Mouse (Mus musculus): Measurements from ENCODE around the gene Fignl1. TPM values are rescaled to one million over a fixed set of nuclear protein-coding genes. Genes with fewer than 3 reads are reported as not detected.

Fignl1 gene
- polyA plus RNA-seq, 1 experiment from 2014 or later = 27.8 TPM

DNA sequence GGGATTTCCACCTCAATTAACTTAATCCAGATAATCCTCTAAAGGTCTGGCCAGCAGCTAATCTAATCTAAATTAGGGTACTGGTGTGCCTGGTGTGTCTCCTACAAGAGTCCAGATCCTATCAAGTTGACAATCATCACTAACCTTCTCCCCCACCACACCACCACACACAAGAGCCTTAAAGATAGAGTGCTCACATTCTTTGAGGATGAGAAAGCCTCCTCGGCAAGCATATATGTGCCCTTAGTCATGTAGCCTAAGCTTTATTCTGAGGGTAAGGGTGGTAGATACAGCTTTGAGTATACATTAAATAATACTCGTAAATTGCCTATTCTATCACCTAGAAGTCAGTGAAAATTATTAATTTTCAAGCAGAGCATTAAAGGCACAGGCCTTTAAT is 32.0 kb upstream of the Fignl1 start:
- H3K4me3 ChIP-seq (replicated peaks; ENCODE audit: low read depth, low read length) = no peak overlapping the region
- no peak overlapping the region for H3K9ac ChIP-seq (ENCODE audit: low read depth, low read length)
- no peak overlapping the region for H3K4me2 ChIP-seq (ENCODE audit: low read length)
- no peaks in the 10 kb centered on the region for H3K36me3 ChIP-seq (ENCODE audit: insufficient read depth, low read length)
- no peak for TF ChIP-seq CTCF (IDR thresholded peaks at IDR 0.05; ENCODE audit: low read depth)
- no peaks in the 10 kb centered on the region; the same call in none of the 2 replicates for H3K4me1 ChIP-seq (replicated peaks; ENCODE audit: insufficient read depth, low read length)
- no peaks in the 10 kb centered on the region for H3K9me3 ChIP-seq (replicated peaks; ENCODE audit: low read length)
- no peak overlapping the region for H3K27ac ChIP-seq
- no peaks in the 10 kb centered on the region for H3K27me3 ChIP-seq (ENCODE audit: insufficient read depth, low read length)
- ATAC-seq (replicated peaks; ENCODE audit: low FRiP score, low read depth) = no peak
- no peak for DNase-seq (ENCODE audit: low spot score)
- 91% methylated on average over 2 of the region's 2 CpGs for WGBS

DNA sequence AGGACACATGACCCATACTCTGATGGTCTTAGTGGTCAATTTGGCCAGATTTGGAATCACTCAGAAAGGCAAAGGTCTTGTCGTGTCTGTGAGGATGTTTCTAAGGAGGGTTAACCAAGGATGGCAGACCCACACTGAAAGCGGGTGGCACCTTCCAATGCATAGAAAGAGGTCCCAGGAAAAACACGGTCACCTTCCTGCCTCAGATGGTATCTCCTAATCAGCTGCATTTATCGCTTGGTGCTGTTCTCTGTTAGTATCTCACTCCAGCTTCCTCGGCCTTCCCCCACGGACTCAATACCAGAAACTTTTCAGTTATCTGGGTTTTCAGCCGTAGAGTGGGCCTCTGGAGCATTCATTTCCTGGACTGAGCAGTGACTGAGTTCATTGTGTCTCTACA is 31.1 kb upstream of the Fignl1 start:
- no peak overlapping the region for H3K9ac ChIP-seq (ENCODE audit: low read depth, low read length)
- no peak for DNase-seq (ENCODE audit: low spot score)
- WGBS = 87% methylated on average over 7 of the region's 7 CpGs
- H3K4me1 ChIP-seq (replicated peaks; ENCODE audit: insufficient read depth, low read length) = no peaks in the 10 kb centered on the region; the same call in none of the 2 replicates
- no peak overlapping the region for H3K27ac ChIP-seq
- no peaks in the 10 kb centered on the region for H3K27me3 ChIP-seq (ENCODE audit: insufficient read depth, low read length)
- H3K36me3 ChIP-seq (ENCODE audit: insufficient read depth, low read length) = no peaks in the 10 kb centered on the region
- no peak for TF ChIP-seq CTCF (IDR thresholded peaks at IDR 0.05; ENCODE audit: low read depth)
- H3K9me3 ChIP-seq (replicated peaks; ENCODE audit: low read length) = no peaks in the 10 kb centered on the region
- no peak for ATAC-seq (replicated peaks; ENCODE audit: low FRiP score, low read depth)
- no peak overlapping the region for H3K4me3 ChIP-seq (replicated peaks; ENCODE audit: low read depth, low read length)
- H3K4me2 ChIP-seq (ENCODE audit: low read length) = no peak overlapping the region

DNA sequence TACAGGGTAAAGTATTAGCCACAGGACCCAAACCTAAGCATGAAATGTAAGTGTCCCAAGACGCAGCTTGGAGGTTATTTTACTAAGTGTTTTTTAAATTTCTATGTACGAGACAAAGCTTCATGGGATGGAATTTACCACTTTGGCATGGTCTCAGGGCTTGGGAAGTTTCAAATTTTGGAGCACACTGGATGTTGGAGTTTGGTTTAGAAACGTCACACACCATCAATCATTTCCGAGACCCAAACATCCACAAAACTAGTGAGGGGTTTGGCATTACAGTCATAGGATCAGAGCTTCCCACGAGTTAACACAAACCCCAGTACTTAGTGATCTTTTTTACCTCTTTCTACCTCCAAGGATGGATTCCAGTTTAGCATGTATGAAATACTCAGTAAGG is 28.6 kb upstream of the Fignl1 start:
- Histone ChIP-seq H3K27ac (no peak overlapping the region), H3K4me2 (ENCODE audit: low read length) (no peak overlapping the region), H3K36me3 (ENCODE audit: insufficient read depth, low read length) (no peaks in the 10 kb centered on the region), H3K27me3 (ENCODE audit: insufficient read depth, low read length) (no peaks in the 10 kb centered on the region), H3K9ac (ENCODE audit: low read depth, low read length) (no peak overlapping the region), H3K9me3 (replicated peaks; ENCODE audit: low read length) (no peaks in the 10 kb centered on the region), H3K4me1 (replicated peaks; ENCODE audit: insufficient read depth, low read length) (peaks cover 3% of the 10 kb centered on the region; the same call in 1 of the 2 replicates), H3K4me3 (replicated peaks; ENCODE audit: low read depth, low read length) (no peak overlapping the region)
- no peak for ATAC-seq (replicated peaks; ENCODE audit: low FRiP score, low read depth)
- TF ChIP-seq CTCF (IDR thresholded peaks at IDR 0.05; ENCODE audit: low read depth) = no peak
- WGBS = 51% methylated on average over 5 of the region's 5 CpGs
- no peak for DNase-seq (ENCODE audit: low spot score)

DNA sequence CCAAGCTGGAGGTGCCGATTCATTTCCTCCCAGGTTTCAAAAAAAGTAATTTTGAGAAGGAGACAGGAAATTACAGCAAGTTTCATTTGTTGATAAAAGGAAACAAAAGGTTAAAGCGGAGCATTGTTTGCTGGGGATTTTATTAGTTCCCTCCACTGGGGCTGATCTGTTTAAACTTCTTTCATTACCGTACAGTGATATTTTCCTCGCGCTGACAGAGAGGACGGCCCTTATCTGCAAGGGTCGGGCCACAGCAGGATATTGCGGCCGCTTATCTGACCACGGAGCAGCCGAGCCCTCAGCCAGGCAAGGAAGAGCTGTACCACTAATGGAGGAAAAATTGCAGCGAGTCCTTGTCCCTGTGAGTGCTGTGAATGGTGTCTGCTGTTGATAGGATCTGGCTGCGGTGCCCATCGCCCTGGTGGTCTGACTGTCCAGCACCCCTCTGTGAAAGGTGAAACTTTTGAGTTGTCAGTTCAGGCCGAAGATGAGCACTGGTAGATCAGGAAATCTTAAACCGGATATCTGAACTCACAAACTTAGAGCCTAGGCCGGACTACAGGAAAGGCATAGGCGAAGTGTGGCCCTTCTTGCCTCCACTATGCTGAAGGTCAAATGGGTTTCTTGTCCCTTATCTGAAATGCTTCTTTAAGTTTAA is 28.1 kb upstream of the Fignl1 start:
- DNase-seq (ENCODE audit: low spot score) = peak; percentile 77
- no peak for TF ChIP-seq CTCF (IDR thresholded peaks at IDR 0.05; ENCODE audit: low read depth)
- WGBS = 19% methylated on average over 18 of the region's 18 CpGs
- no peaks in the 10 kb centered on the region for H3K27me3 ChIP-seq (ENCODE audit: insufficient read depth, low read length)
- peak overlapping the region; percentile 31 for H3K27ac ChIP-seq
- no peaks in the 10 kb centered on the region for H3K36me3 ChIP-seq (ENCODE audit: insufficient read depth, low read length)
- peaks cover 6% of the 10 kb centered on the region for H3K4me1 ChIP-seq (replicated peaks; ENCODE audit: insufficient read depth, low read length)
- no peaks in the 10 kb centered on the region for H3K9me3 ChIP-seq (replicated peaks; ENCODE audit: low read length)
- no peak overlapping the region for H3K4me3 ChIP-seq (replicated peaks; ENCODE audit: low read depth, low read length)
- H3K9ac ChIP-seq (ENCODE audit: low read depth, low read length) = no peak overlapping the region
- peak overlapping the region; percentile 32 for H3K4me2 ChIP-seq (ENCODE audit: low read length)
- ATAC-seq (replicated peaks; ENCODE audit: low FRiP score, low read depth) = peak; percentile 34; the same call in 1 of the 2 replicates

DNA sequence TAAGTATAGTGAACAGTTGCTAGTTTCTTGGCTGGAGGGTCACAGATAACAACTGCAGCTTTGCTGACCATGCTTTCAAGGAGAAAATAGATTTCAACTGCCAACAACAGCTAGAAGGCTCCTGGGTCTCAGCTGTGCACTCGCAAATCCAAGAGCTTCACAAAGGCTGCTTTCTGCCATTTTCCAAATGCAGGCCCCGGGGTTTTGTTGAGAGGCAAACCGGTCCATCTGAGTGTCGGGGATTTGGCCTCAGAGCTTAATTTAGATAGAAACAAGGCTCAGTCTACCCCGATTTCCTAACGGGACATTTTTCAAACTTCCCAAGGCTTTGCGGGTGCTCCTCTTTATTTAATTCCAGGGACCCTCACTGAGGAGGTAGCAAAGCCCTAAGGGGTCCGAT is 27.5 kb upstream of the Fignl1 start:
- Histone ChIP-seq H3K27me3 (ENCODE audit: insufficient read depth, low read length) (no peaks in the 10 kb centered on the region), H3K27ac (peak overlapping the region; percentile 27; the same call in 1 of the 2 replicates), H3K9me3 (replicated peaks; ENCODE audit: low read length) (no peaks in the 10 kb centered on the region), H3K9ac (ENCODE audit: low read depth, low read length) (no peak overlapping the region), H3K36me3 (ENCODE audit: insufficient read depth, low read length) (no peaks in the 10 kb centered on the region), H3K4me2 (ENCODE audit: low read length) (peak overlapping the region; percentile 32; the same call in 1 of the 2 replicates), H3K4me3 (replicated peaks; ENCODE audit: low read depth, low read length) (no peak overlapping the region), H3K4me1 (replicated peaks; ENCODE audit: insufficient read depth, low read length) (peaks cover 8% of the 10 kb centered on the region)
- DNase-seq (ENCODE audit: low spot score) = no peak
- TF ChIP-seq CTCF (IDR thresholded peaks at IDR 0.05; ENCODE audit: low read depth) = no peak
- ATAC-seq (replicated peaks; ENCODE audit: low FRiP score, low read depth) = no peak
- 42% methylated on average over 8 of the region's 8 CpGs for WGBS

DNA sequence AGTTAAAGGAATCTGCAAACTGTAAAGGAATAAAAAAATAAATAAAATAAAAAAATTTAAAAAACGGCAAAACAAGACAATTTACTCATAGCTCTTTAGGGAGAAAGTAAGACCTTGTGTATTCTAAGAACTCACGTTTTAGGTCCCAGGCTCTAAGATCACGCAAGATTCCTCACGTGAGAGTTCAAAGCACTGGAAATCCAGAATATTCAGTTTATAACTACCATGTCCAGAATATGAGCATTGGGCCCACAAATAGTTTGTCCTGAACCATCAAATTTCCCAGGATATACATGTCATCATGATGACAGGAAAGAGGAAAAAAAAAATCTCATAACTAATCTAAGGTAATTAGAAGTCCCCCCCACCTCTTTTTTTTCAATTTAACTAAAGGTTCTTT is 27.0 kb upstream of the Fignl1 start:
- no peak overlapping the region for H3K27ac ChIP-seq
- no peaks in the 10 kb centered on the region for H3K36me3 ChIP-seq (ENCODE audit: insufficient read depth, low read length)
- ATAC-seq (replicated peaks; ENCODE audit: low FRiP score, low read depth) = no peak
- no peaks in the 10 kb centered on the region for H3K9me3 ChIP-seq (replicated peaks; ENCODE audit: low read length)
- no peak overlapping the region for H3K9ac ChIP-seq (ENCODE audit: low read depth, low read length)
- no peaks in the 10 kb centered on the region for H3K27me3 ChIP-seq (ENCODE audit: insufficient read depth, low read length)
- peaks cover 12% of the 10 kb centered on the region for H3K4me1 ChIP-seq (replicated peaks; ENCODE audit: insufficient read depth, low read length)
- TF ChIP-seq CTCF (IDR thresholded peaks at IDR 0.05; ENCODE audit: low read depth) = no peak
- H3K4me3 ChIP-seq (replicated peaks; ENCODE audit: low read depth, low read length) = no peak overlapping the region
- no peak for DNase-seq (ENCODE audit: low spot score)
- WGBS = 90% methylated on average over 4 of the region's 4 CpGs
- no peak overlapping the region for H3K4me2 ChIP-seq (ENCODE audit: low read length)

DNA sequence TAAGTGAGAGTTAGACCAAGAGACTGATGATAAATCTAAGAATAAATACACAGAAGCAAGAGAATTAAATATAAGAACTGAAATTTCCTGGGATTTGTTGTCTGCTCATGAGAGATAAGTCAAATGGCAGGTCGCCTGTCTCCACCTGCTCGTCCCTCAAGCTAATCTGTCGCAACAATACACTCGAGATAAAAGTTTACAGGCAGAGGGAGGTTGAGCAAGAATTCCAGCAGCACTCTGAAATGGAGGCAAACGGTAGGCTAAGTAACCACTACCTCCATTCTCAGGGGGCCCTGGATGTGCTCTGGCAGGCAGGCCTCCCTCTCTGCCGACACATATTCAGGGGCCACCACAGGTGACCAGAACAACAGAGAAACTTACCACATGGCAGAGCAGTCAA is 26.6 kb upstream of the Fignl1 start:
- DNase-seq (ENCODE audit: low spot score) (no peak), ATAC-seq (replicated peaks; ENCODE audit: low FRiP score, low read depth) (no peak)
- Histone ChIP-seq H3K4me1 (replicated peaks; ENCODE audit: insufficient read depth, low read length) (peaks cover 13% of the 10 kb centered on the region), H3K9ac (ENCODE audit: low read depth, low read length) (no peak overlapping the region), H3K27me3 (ENCODE audit: insufficient read depth, low read length) (no peaks in the 10 kb centered on the region), H3K36me3 (ENCODE audit: insufficient read depth, low read length) (no peaks in the 10 kb centered on the region), H3K4me3 (replicated peaks; ENCODE audit: low read depth, low read length) (no peak overlapping the region), H3K9me3 (replicated peaks; ENCODE audit: low read length) (no peaks in the 10 kb centered on the region), H3K27ac (no peak overlapping the region), H3K4me2 (ENCODE audit: low read length) (no peak overlapping the region)
- no peak for TF ChIP-seq CTCF (IDR thresholded peaks at IDR 0.05; ENCODE audit: low read depth)
- 61% methylated on average over 6 of the region's 6 CpGs for WGBS
